Mouse (Mus musculus) B cell, adult 2 months (primary cell): ENCODE data around the gene Kcnc4.

Experiments used
- DNase-seq, 2 experiments: peaks; one replicate each; pipeline ENCODE4 v3.0.0; 2022

Gene Kcnc4

GRCm38 (mm10) chr3:107459196-107459772, at the start of gene Kcnc4:
Gene Kcnc4, minus strand, starts transcription at chr3:107459552.
- DNase-seq: no peak

GRCm38 (mm10) chr3:107508696-107509095, 49.3 kb upstream of the Kcnc4 start:
- no peak for DNase-seq

GRCm38 (mm10) chr3:107507966-107508365, 48.6 kb upstream of the Kcnc4 start:
- no peak for DNase-seq

- no peak for DNase-seq
Measured at GRCm38 (mm10) chr3:107506531-107506930, 47.2 kb upstream of the Kcnc4 start.

- no peak for DNase-seq
Measured at GRCm38 (mm10) chr3:107505464-107506367, 46.4 kb upstream of the Kcnc4 start.

- DNase-seq: no peak
Measured at GRCm38 (mm10) chr3:107504542-107504941, 45.2 kb upstream of the Kcnc4 start.

- no peak for DNase-seq
Measured at GRCm38 (mm10) chr3:107503716-107504115, 44.4 kb upstream of the Kcnc4 start.

- DNase-seq: no peak
Measured at GRCm38 (mm10) chr3:107501702-107502151, 42.4 kb upstream of the Kcnc4 start.

- DNase-seq: no peak
Measured at GRCm38 (mm10) chr3:107500301-107500700, 40.9 kb upstream of the Kcnc4 start.

- no peak for DNase-seq
Measured at GRCm38 (mm10) chr3:107496086-107496850, 36.9 kb upstream of the Kcnc4 start.

GRCm38 (mm10) chr3:107495524-107495923, 36.2 kb upstream of the Kcnc4 start:
- DNase-seq: no peak

GRCm38 (mm10) chr3:107491459-107491858, 32.1 kb upstream of the Kcnc4 start:
- no peak for DNase-seq

GRCm38 (mm10) chr3:107488637-107489036, 29.3 kb upstream of the Kcnc4 start:
- DNase-seq: no peak

- no peak for DNase-seq
Measured at GRCm38 (mm10) chr3:107483290-107483689, 23.9 kb upstream of the Kcnc4 start.

- DNase-seq: no peak
Measured at GRCm38 (mm10) chr3:107480660-107481059, 21.3 kb upstream of the Kcnc4 start.

- DNase-seq: peak; percentile 43 to 44
Measured at GRCm38 (mm10) chr3:107472198-107472597, 12.8 kb upstream of the Kcnc4 start.

GRCm38 (mm10) chr3:107469059-107469458, 9.7 kb upstream of the Kcnc4 start:
- no peak for DNase-seq

GRCm38 (mm10) chr3:107468106-107468505, 8.8 kb upstream of the Kcnc4 start:
- DNase-seq: no peak

GRCm38 (mm10) chr3:107466577-107466976, 7.2 kb upstream of the Kcnc4 start:
- DNase-seq: peak; percentile 66 to 71

- peak; percentile 71 to 73 for DNase-seq
Measured at GRCm38 (mm10) chr3:107462160-107462559, 2.8 kb upstream of the Kcnc4 start.

- DNase-seq: no peak
Measured at GRCm38 (mm10) chr3:107459773-107460431, 550 bp upstream of the Kcnc4 start.

GRCm38 (mm10) chr3:107458528-107459195, 690 bp downstream of the Kcnc4 start:
- no peak for DNase-seq
